Mouse (Mus musculus): ENCODE data around the gene Aldoc. TPM values are rescaled to one million over a fixed set of nuclear protein-coding genes. Genes with fewer than 3 reads are reported as not detected.

Gene Aldoc
- polyA plus RNA-seq, 1 experiment = 8.4 TPM

DNA sequence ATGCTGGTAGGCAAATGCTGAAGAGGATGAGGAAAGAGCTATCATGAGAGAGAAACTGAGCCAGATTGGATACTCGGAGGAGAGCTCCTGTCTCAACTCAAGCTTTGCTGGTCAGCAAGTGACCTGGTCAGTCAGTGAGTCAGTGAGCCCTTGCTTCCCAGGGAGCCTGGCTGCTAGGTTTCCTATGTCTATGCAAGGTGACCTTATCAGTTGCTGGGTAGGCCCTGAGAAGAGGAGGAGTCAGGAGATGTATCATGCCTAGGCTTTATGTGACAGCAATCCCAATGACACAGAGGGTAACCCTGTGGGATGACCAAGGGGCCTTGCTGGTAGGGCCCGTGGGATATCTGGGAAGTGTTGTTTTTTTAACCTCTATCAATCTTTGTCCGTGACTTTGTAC lies 49.4 kb downstream of the Aldoc start:
- Histone ChIP-seq H3K4me3 (replicated peaks; ENCODE audit: control insufficient read depth, low read depth, low read length) (no peak overlapping the region), H3K27ac (ENCODE audit: control insufficient read depth, insufficient read depth, low read depth, low read length, poor library complexity) (no peak overlapping the region), H3K4me1 (ENCODE audit: control insufficient read depth, insufficient read depth, low read length) (no peaks in the 10 kb centered on the region)
- TF ChIP-seq CTCF (IDR thresholded peaks at IDR 0.05; ENCODE audit: control insufficient read depth, insufficient read depth, low read length) (no peak), POLR2A (IDR thresholded peaks at IDR 0.05; ENCODE audit: borderline replicate concordance, control insufficient read depth, low read depth, low read length) (no peak)
- 73% methylated on average over 3 of the region's 3 CpGs for WGBS

GRCm38 (mm10) chr11:78372610-78373009 lies 49.8 kb downstream of the Aldoc start:
- 83% methylated on average over 7 of the region's 7 CpGs for WGBS
- TF ChIP-seq POLR2A (IDR thresholded peaks at IDR 0.05; ENCODE audit: borderline replicate concordance, control insufficient read depth, low read depth, low read length) (no peak), CTCF (IDR thresholded peaks at IDR 0.05; ENCODE audit: control insufficient read depth, insufficient read depth, low read length) (no peak)

DNA sequence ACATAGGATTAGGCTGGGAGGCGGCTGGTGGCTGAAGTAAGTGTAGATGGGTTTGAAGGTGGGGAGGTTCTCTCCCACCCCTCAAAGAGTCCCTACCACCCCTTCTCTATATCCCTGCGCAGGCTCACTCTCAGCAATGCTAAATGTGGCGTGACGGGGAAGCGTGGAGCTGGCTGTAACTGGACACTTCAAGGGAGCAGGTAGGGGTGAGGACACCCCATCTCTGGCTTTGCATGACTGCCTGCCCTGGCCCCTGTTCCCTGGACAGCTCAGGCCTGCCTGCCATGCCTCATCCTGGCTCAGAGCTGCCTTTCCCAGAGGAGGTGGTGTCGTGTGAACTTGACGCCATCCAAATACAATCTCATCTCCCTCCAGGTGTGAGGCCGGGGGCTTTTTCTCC lies 51.4 kb downstream of the Aldoc start:
- Histone ChIP-seq H3K4me3 (replicated peaks; ENCODE audit: control insufficient read depth, low read depth, low read length) (no peak overlapping the region), H3K4me1 (ENCODE audit: control insufficient read depth, insufficient read depth, low read length) (no peaks in the 10 kb centered on the region), H3K27ac (ENCODE audit: control insufficient read depth, insufficient read depth, low read depth, low read length, poor library complexity) (no peak overlapping the region)
- WGBS = 89% methylated on average over 8 of the region's 8 CpGs
- TF ChIP-seq CTCF (IDR thresholded peaks at IDR 0.05; ENCODE audit: control insufficient read depth, insufficient read depth, low read length) (no peak), POLR2A (IDR thresholded peaks at IDR 0.05; ENCODE audit: borderline replicate concordance, control insufficient read depth, low read depth, low read length) (no peak)

More at GRCm38 (mm10) chr11:78372610-78373009, 49.8 kb downstream of the Aldoc start:
- H3K27ac ChIP-seq (ENCODE audit: control insufficient read depth, insufficient read depth, low read depth, low read length, poor library complexity) = no peak overlapping the region
- no peaks in the 10 kb centered on the region for H3K4me1 ChIP-seq (ENCODE audit: control insufficient read depth, insufficient read depth, low read length)
- H3K4me3 ChIP-seq (replicated peaks; ENCODE audit: control insufficient read depth, low read depth, low read length) = no peak overlapping the region

Other genes starting within 250 kb of the Aldoc start
- 9.8 and 16.3 TPM in 2 replicates for gene Eral1, start 242.6 kb upstream of the Aldoc start, polyA plus RNA-seq (2011; ENCODE audit: insufficient read depth, insufficient read length, low replicate concordance, missing spikeins)
- gene Fam222b, start 228.3 kb upstream of the Aldoc start, polyA plus RNA-seq (2011; ENCODE audit: insufficient read depth, insufficient read length, low replicate concordance, missing spikeins) = 5.3 and 12.3 TPM in 2 replicates
- gene Traf4, start 157.4 kb upstream of the Aldoc start, polyA plus RNA-seq (2011; ENCODE audit: insufficient read depth, insufficient read length, low replicate concordance, missing spikeins) = 20.6 and 30.0 TPM in 2 replicates
- gene Nek8, start 146.3 kb upstream of the Aldoc start, polyA plus RNA-seq (2011; ENCODE audit: insufficient read depth, insufficient read length, low replicate concordance, missing spikeins) = 10.4 and 17.8 TPM in 2 replicates
- 48.0 and 66.6 TPM in 2 replicates for gene Tlcd1, start 146.3 kb upstream of the Aldoc start, polyA plus RNA-seq (2011; ENCODE audit: insufficient read depth, insufficient read length, low replicate concordance, missing spikeins)
- gene Rpl23a, start 139.4 kb upstream of the Aldoc start, polyA plus RNA-seq (2011; ENCODE audit: insufficient read depth, insufficient read length, low replicate concordance, missing spikeins) = 181 and 299 TPM in 2 replicates
- 5.2 and 8.6 TPM in 2 replicates for gene Rab34, start 134.5 kb upstream of the Aldoc start, polyA plus RNA-seq (2011; ENCODE audit: insufficient read depth, insufficient read length, low replicate concordance, missing spikeins)
- 2.6 and 3.3 TPM in 2 replicates for gene Proca1, start 129.6 kb upstream of the Aldoc start, polyA plus RNA-seq (2011; ENCODE audit: insufficient read depth, insufficient read length, low replicate concordance, missing spikeins)
- gene Sdf2, start 77.2 kb upstream of the Aldoc start, polyA plus RNA-seq (2011; ENCODE audit: insufficient read depth, insufficient read length, low replicate concordance, missing spikeins) = 47.7 and 67.8 TPM in 2 replicates
- 15.1 and 30.7 TPM in 2 replicates for gene Supt6, start 77.0 kb upstream of the Aldoc start, polyA plus RNA-seq (2011; ENCODE audit: insufficient read depth, insufficient read length, low replicate concordance, missing spikeins)
- 25.9 and 50.3 TPM in 2 replicates for gene 2610507B11Rik, start 61.2 kb upstream of the Aldoc start, polyA plus RNA-seq (2011; ENCODE audit: insufficient read depth, insufficient read length, low replicate concordance, missing spikeins)
- 2.4 and 3.9 TPM in 2 replicates for gene BC030499, start 32.1 kb upstream of the Aldoc start, polyA plus RNA-seq (2011; ENCODE audit: insufficient read depth, insufficient read length, low replicate concordance, missing spikeins)
- 70.4 and 91.6 TPM in 2 replicates for gene Spag5, start 21.4 kb upstream of the Aldoc start, polyA plus RNA-seq (2011; ENCODE audit: insufficient read depth, insufficient read length, low replicate concordance, missing spikeins)
- 7.3 and 16.7 TPM in 2 replicates for gene Pigs, start 5.4 kb downstream of the Aldoc start, polyA plus RNA-seq (2011; ENCODE audit: insufficient read depth, insufficient read length, low replicate concordance, missing spikeins)
- gene Unc119, start 20.5 kb downstream of the Aldoc start, polyA plus RNA-seq (2011; ENCODE audit: insufficient read depth, insufficient read length, low replicate concordance, missing spikeins) = 35.6 and 71.9 TPM in 2 replicates
- not detected in 2 replicates for gene Foxn1, start 63.6 kb downstream of the Aldoc start, polyA plus RNA-seq (2011; ENCODE audit: insufficient read depth, insufficient read length, low replicate concordance, missing spikeins)
- not detected in 2 replicates for gene Slc13a2, start 99.2 kb downstream of the Aldoc start, polyA plus RNA-seq (2011; ENCODE audit: insufficient read depth, insufficient read length, low replicate concordance, missing spikeins)
- gene Slc46a1, start 142.7 kb downstream of the Aldoc start, polyA plus RNA-seq (2011; ENCODE audit: insufficient read depth, insufficient read length, low replicate concordance, missing spikeins) = 1.6 TPM in 1 of 2 replicates, not detected in the other
- gene Sarm1, start 174.8 kb downstream of the Aldoc start, polyA plus RNA-seq (2011; ENCODE audit: insufficient read depth, insufficient read length, low replicate concordance, missing spikeins) = not detected in 2 replicates
- 6.2 and 19.7 TPM in 2 replicates for gene Vtn, start 176.1 kb downstream of the Aldoc start, polyA plus RNA-seq (2011; ENCODE audit: insufficient read depth, insufficient read length, low replicate concordance, missing spikeins)
- gene Sebox, start 180.5 kb downstream of the Aldoc start, polyA plus RNA-seq (2011; ENCODE audit: insufficient read depth, insufficient read length, low replicate concordance, missing spikeins) = not detected in 2 replicates
- 6.5 and 16.5 TPM in 2 replicates for gene Tmem199, start 189.2 kb downstream of the Aldoc start, polyA plus RNA-seq (2011; ENCODE audit: insufficient read depth, insufficient read length, low replicate concordance, missing spikeins)
- gene Poldip2, start 189.2 kb downstream of the Aldoc start, polyA plus RNA-seq (2011; ENCODE audit: insufficient read depth, insufficient read length, low replicate concordance, missing spikeins) = 14.2 and 19.0 TPM in 2 replicates
- 5.4 and 11.7 TPM in 2 replicates for gene Tnfaip1, start 213.4 kb downstream of the Aldoc start, polyA plus RNA-seq (2011; ENCODE audit: insufficient read depth, insufficient read length, low replicate concordance, missing spikeins)
- 28.2 and 42.1 TPM in 2 replicates for gene Ift20, start 213.4 kb downstream of the Aldoc start, polyA plus RNA-seq (2011; ENCODE audit: insufficient read depth, insufficient read length, low replicate concordance, missing spikeins)
- gene Tmem97, start 227.8 kb downstream of the Aldoc start, polyA plus RNA-seq (2011; ENCODE audit: insufficient read depth, insufficient read length, low replicate concordance, missing spikeins) = 16.1 and 27.3 TPM in 2 replicates